Mouse (Mus musculus): ENCODE results near the gene P3h4. TPM values are rescaled to one million over a fixed set of nuclear protein-coding genes. Genes with fewer than 3 reads are reported as not detected.

P3h4 gene
- polyA plus RNA-seq, 1 experiment from 2014 or later = 47.1 TPM

DNA sequence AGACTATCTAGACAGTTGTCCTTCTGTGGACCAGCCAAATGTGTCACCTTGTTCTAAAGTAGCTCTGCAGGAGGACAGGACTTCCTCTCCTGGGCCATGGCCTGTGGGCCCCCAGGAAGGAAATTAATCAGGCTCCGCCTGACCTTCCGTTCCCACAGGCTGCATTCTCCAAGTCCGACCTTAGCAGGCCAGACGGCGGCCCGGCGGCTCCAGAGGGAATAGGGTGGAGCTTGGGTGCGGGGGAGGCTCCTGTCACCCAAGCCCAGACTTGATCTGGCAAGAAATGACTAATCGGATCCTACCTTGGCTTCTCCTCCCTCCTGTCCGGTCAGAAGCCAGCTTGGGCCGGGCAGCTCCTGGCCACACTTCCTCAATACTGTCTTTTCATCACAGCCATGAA, 19.4 kb downstream of the P3h4 start:
- Histone ChIP-seq H3K4me1 (ENCODE audit: insufficient read depth, low read depth, low read length) (peaks cover 56% of the 10 kb centered on the region), H3K9me3 (ENCODE audit: low read length) (no peaks in the 10 kb centered on the region), H3K9ac (replicated peaks; ENCODE audit: low read depth) (peak overlapping the region; percentile 95; the same call in 1 of the 2 replicates), H3K27ac (ENCODE audit: low read length) (peak overlapping the region; percentile 99), H3K27me3 (replicated peaks; ENCODE audit: insufficient read depth, low read length) (no peaks in the 10 kb centered on the region), H3K36me3 (ENCODE audit: insufficient read depth, low read length) (no peaks in the 10 kb centered on the region), H3K4me2 (replicated peaks; ENCODE audit: low read depth, low read length) (peak overlapping the region; percentile 69), H3K4me3 (ENCODE audit: low read depth, low read length) (peak overlapping the region; percentile 92)
- peak; percentile 3 for ATAC-seq
- peak; percentile 89 for TF ChIP-seq EP300 (IDR thresholded peaks at IDR 0.05)
- no peak for TF ChIP-seq CTCF (IDR thresholded peaks at IDR 0.05)
- peak; percentile 83 for DNase-seq (ENCODE audit: low spot score)
- 14% methylated on average over 11 of the region's 11 CpGs for WGBS

DNA sequence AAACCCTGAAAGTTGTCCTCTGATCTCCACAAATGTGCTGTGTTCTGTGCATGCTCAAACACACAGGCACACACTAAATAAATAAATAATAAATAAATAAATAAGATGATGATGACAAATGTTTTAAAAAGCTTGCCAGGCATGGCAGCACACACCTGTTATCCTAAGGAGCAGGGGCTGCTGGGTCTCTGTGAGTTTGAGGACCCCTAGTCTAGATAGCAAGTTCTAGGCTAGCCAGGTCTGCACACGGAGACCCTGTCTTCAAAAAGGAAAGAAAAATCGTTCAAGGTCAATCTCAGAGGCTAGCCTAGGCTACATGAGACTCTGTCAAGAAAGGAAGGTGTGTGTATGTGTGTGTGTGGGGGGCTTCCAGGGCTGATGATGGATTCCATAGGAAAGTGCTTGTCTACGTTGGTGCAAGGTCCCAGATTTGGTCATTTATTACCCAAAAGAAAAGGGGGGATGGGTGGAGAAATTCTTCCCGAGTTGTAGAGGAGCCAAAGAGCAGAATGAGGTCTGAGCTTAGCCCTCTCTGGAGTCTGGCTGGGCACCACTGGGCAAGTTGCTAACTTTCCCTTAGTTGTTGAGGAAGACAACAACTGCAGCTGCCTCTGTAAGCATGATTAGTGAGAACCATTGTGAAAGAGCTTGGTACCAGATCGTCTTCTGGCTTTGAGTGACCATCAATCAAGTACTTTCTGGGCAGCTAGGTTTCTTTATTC, 20.1 kb downstream of the P3h4 start:
- TF ChIP-seq CTCF (IDR thresholded peaks at IDR 0.05) (no peak), EP300 (IDR thresholded peaks at IDR 0.05) (no peak)
- Histone ChIP-seq H3K36me3 (ENCODE audit: insufficient read depth, low read length) (no peaks in the 10 kb centered on the region), H3K4me3 (ENCODE audit: low read depth, low read length) (peak overlapping the region; percentile 92; the same call in 1 of the 2 replicates), H3K27ac (ENCODE audit: low read length) (peak overlapping the region; percentile 99), H3K4me2 (replicated peaks; ENCODE audit: low read depth, low read length) (peak overlapping the region; percentile 69), H3K9ac (replicated peaks; ENCODE audit: low read depth) (peak overlapping the region; percentile 95; the same call in 1 of the 2 replicates), H3K4me1 (ENCODE audit: insufficient read depth, low read depth, low read length) (peaks cover 59% of the 10 kb centered on the region), H3K27me3 (replicated peaks; ENCODE audit: insufficient read depth, low read length) (no peaks in the 10 kb centered on the region), H3K9me3 (ENCODE audit: low read length) (no peaks in the 10 kb centered on the region)
- WGBS = 46% methylated on average over 5 of the region's 5 CpGs
- DNase-seq (ENCODE audit: low spot score) = no peak
- ATAC-seq = no peak

DNA sequence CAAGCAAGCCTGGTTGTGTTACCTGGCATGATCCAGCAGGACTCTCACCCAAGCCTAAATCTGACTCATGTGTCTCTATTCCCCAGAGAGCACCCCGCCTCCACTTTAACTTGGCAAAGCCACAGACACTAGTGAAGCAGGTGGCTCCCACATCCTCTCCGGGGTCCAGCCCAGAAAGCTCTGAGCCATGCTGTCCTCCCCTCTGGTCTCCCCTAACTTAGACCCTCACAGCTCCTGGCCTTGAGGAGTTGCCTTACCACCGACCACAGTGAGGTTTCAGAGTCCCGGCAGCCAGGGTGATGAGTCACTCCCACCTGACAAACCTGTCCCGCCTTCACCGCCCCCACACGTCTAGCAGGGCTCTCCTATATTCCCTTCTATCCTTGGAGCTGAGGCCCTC, 20.9 kb downstream of the P3h4 start:
- no peak for TF ChIP-seq CTCF (IDR thresholded peaks at IDR 0.05)
- no peak for TF ChIP-seq EP300 (IDR thresholded peaks at IDR 0.05)
- DNase-seq (ENCODE audit: low spot score) (no peak), ATAC-seq (no peak)
- peak overlapping the region; percentile 62 for H3K27ac ChIP-seq (ENCODE audit: low read length)
- no peak overlapping the region for H3K9ac ChIP-seq (replicated peaks; ENCODE audit: low read depth)
- no peak overlapping the region for H3K4me3 ChIP-seq (ENCODE audit: low read depth, low read length)
- peak overlapping the region; percentile 69; the same call in 1 of the 2 replicates for H3K4me2 ChIP-seq (replicated peaks; ENCODE audit: low read depth, low read length)
- no peaks in the 10 kb centered on the region for H3K9me3 ChIP-seq (ENCODE audit: low read length)
- H3K36me3 ChIP-seq (ENCODE audit: insufficient read depth, low read length) = no peaks in the 10 kb centered on the region
- peaks cover 66% of the 10 kb centered on the region for H3K4me1 ChIP-seq (ENCODE audit: insufficient read depth, low read depth, low read length)
- no peaks in the 10 kb centered on the region for H3K27me3 ChIP-seq (replicated peaks; ENCODE audit: insufficient read depth, low read length)
- 46% methylated on average over 7 of the region's 7 CpGs for WGBS

DNA sequence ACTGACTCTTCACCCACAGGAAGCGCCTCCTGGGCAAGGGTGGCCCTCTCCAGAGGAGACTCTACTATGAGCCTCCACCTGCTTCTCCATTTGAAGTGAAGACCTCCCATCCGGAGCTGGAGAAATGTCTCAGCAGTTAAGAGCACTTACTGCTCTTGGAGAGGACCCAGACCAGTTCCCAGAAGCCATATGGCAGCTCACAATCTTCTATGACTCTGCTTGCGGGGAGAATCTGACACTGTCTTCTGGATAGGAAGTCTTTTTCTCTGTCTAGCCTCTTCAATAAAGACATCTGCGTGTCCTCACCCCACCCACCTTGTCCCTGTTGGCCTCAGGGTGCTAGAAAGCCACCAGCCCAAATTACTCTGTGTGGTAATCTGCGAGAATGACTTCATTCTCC, 21.7 kb downstream of the P3h4 start:
- peak overlapping the region; percentile 62 for H3K27ac ChIP-seq (ENCODE audit: low read length)
- no peaks in the 10 kb centered on the region for H3K36me3 ChIP-seq (ENCODE audit: insufficient read depth, low read length)
- H3K4me1 ChIP-seq (ENCODE audit: insufficient read depth, low read depth, low read length) = peaks cover 71% of the 10 kb centered on the region
- ATAC-seq = no peak
- DNase-seq (ENCODE audit: low spot score) = peak; percentile 45
- H3K4me3 ChIP-seq (ENCODE audit: low read depth, low read length) = no peak overlapping the region
- TF ChIP-seq EP300 (IDR thresholded peaks at IDR 0.05) = no peak
- TF ChIP-seq CTCF (IDR thresholded peaks at IDR 0.05) = no peak
- WGBS = 53% methylated on average over 5 of the region's 5 CpGs
- no peaks in the 10 kb centered on the region for H3K27me3 ChIP-seq (replicated peaks; ENCODE audit: insufficient read depth, low read length)
- H3K4me2 ChIP-seq (replicated peaks; ENCODE audit: low read depth, low read length) = peak overlapping the region; percentile 69; the same call in 1 of the 2 replicates
- no peak overlapping the region for H3K9ac ChIP-seq (replicated peaks; ENCODE audit: low read depth)
- H3K9me3 ChIP-seq (ENCODE audit: low read length) = no peaks in the 10 kb centered on the region

DNA sequence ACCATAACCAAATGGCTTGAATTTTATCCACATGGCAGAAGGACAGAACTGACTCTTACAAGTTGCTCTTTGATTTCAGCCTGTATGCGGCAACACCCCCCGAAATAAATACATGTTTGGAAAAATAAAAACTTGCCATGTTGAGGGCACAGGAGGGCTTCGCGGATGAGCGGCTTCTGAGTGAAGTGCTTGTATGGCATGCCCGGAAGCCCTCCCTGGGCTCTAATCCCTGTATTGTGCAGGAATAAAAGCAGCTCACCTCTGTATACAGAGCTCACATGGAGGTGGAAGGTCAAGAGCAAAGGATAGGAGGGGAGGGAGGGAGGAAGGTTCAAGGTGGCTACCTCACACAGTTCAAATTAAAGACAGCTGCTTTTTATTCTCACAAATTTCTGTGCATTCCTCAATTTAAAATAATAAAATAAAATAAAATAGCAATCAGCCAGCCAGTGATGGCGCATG, 22.7 kb downstream of the P3h4 start:
- Histone ChIP-seq H3K4me2 (replicated peaks; ENCODE audit: low read depth, low read length) (no peak overlapping the region), H3K9me3 (ENCODE audit: low read length) (no peaks in the 10 kb centered on the region)
- 89% methylated on average over 7 of the region's 7 CpGs for WGBS

DNA sequence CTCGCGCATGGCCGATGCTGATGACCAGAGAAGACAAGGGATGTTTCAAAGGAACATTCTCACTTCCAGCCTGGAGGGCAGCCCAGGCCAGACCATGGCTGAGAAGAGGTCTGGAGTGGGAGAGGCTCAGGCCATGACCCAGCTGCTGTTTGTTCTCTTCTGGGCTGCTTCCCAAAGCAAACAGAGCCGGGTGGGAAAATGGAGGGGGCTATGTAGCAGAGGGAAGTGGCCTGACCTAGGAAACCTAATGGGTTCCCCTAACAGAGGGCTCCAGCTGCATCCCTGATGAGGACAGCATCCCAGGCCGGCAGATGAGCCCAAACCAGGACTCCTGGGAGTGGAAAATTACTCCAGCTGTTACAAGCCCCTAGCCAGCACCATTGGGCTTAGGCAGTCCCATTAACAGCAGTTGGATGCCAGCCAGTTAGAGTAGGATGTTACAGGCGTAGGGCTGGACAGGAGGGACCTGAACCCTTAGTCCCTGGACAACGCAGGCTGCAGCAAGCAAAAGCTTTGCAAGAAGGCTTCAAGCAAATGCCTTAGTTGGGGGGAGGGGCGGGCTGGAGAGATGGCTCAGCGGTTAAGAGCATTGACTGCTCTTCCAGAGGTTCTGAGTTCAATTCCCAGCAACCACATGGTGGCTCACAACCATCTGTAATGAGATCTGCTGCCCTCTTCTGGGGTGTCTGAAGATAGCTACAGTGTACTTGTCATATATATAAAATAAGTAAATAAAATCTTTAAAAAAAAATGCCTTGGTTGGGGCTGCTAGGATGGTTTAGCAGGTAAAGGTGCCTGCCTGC, 23.4 kb downstream of the P3h4 start:
- H3K9ac ChIP-seq (replicated peaks; ENCODE audit: low read depth) = no peak overlapping the region
- peak; percentile 68 for ATAC-seq
- peak; percentile 95 for DNase-seq (ENCODE audit: low spot score)

More for the DNA sequence above, 22.7 kb downstream of the P3h4 start:
- H3K36me3 ChIP-seq (ENCODE audit: insufficient read depth, low read length) = no peaks in the 10 kb centered on the region
- DNase-seq (ENCODE audit: low spot score) = no peak
- H3K4me3 ChIP-seq (ENCODE audit: low read depth, low read length) = no peak overlapping the region
- H3K27ac ChIP-seq (ENCODE audit: low read length) = peak overlapping the region; percentile 91
- no peaks in the 10 kb centered on the region for H3K27me3 ChIP-seq (replicated peaks; ENCODE audit: insufficient read depth, low read length)
- ATAC-seq = no peak
- H3K4me1 ChIP-seq (ENCODE audit: insufficient read depth, low read depth, low read length) = peaks cover 80% of the 10 kb centered on the region
- no peak overlapping the region for H3K9ac ChIP-seq (replicated peaks; ENCODE audit: low read depth)
- no peak for TF ChIP-seq CTCF (IDR thresholded peaks at IDR 0.05)
- TF ChIP-seq EP300 (IDR thresholded peaks at IDR 0.05) = no peak

More for the DNA sequence above, 23.4 kb downstream of the P3h4 start:
- no peaks in the 10 kb centered on the region for H3K9me3 ChIP-seq (ENCODE audit: low read length)
- peak overlapping the region; percentile 91 for H3K27ac ChIP-seq (ENCODE audit: low read length)
- peak overlapping the region; percentile 20 for H3K4me2 ChIP-seq (replicated peaks; ENCODE audit: low read depth, low read length)
- TF ChIP-seq CTCF (IDR thresholded peaks at IDR 0.05) (peak; percentile 30), EP300 (IDR thresholded peaks at IDR 0.05) (no peak; the same call in none of the 2 replicates)
- 12% methylated on average over 9 of the region's 9 CpGs for WGBS
- no peaks in the 10 kb centered on the region for H3K36me3 ChIP-seq (ENCODE audit: insufficient read depth, low read length)
- H3K4me1 ChIP-seq (ENCODE audit: insufficient read depth, low read depth, low read length) = peaks cover 86% of the 10 kb centered on the region
- H3K4me3 ChIP-seq (ENCODE audit: low read depth, low read length) = no peak overlapping the region
- H3K27me3 ChIP-seq (replicated peaks; ENCODE audit: insufficient read depth, low read length) = no peaks in the 10 kb centered on the region

Measured in lung, postnatal 0 days (tissue).